Mouse (Mus musculus) CH12.LX (cell line): ENCODE results near the gene Fzd10. TPM values are rescaled to one million over a fixed set of nuclear protein-coding genes. Genes with fewer than 3 reads are reported as not detected.

Experiments
- DNase-seq: peaks from one replicate; pipeline ENCODE4 v3.0.0-alpha.2; 2013; ENCODE audit errors: extremely low read depth
- H3K27ac ChIP-seq: 2 replicates; pipeline ENCODE4 v1.5.1; 2012; ENCODE audit warnings: low read depth, mild to moderate bottlenecking, control low read depth, moderate library complexity; ENCODE audit not compliant: insufficient read depth
- H3K27me3 ChIP-seq: replicated peaks from 2 replicates; pipeline ENCODE3; 2012; ENCODE audit warnings: inconsistent platforms
- H3K36me3 ChIP-seq, 2 experiments: replicated peaks in 1 of 2; 2 replicates each; pipeline versions ENCODE3 to v1.6.1; 2012; ENCODE audit warnings: inconsistent platforms in 1 of 2, low read length in 1 of 2, mild to moderate bottlenecking in 1 of 2, mixed read lengths in 1 of 2, moderate library complexity in 1 of 2; ENCODE audit not compliant: control insufficient read depth in 1 of 2, insufficient read depth in 1 of 2
- H3K4me1 ChIP-seq, 2 experiments: 2 replicates each; pipeline ENCODE4 v1.6.1; 2012; ENCODE audit warnings: inconsistent platforms in 1 of 2, moderate library complexity in 1 of 2; ENCODE audit not compliant: insufficient read depth in 2 of 2, control insufficient read depth in 1 of 2
- H3K4me2 ChIP-seq: 2 replicates; pipeline ENCODE4 v1.6.1; 2012; ENCODE audit warnings: low read depth, mild to moderate bottlenecking, control low read depth; ENCODE audit not compliant: poor library complexity, insufficient read depth, severe bottlenecking
- H3K4me3 ChIP-seq, 3 experiments: fragments of 150-350 bp in 1 of 3; sonication (generic) in 1 of 3; replicated peaks in 1 of 3; 2 replicates each; pipeline versions ENCODE3 to v1.5.1; 2011 to 2012; ENCODE audit warnings: low read depth in 2 of 3, low read length in 2 of 3, mild to moderate bottlenecking in 2 of 3, moderate library complexity in 2 of 3, control low read depth in 1 of 3, improper control_type of control experiment in 1 of 3, inconsistent platforms in 1 of 3, mixed read lengths in 1 of 3; ENCODE audit not compliant: poor library complexity in 1 of 3
- H3K79me2 ChIP-seq: replicated peaks from 2 replicates; pipeline ENCODE4 v1.6.1; 2012; ENCODE audit warnings: mild to moderate bottlenecking, moderate library complexity; ENCODE audit not compliant: control insufficient read depth, poor library complexity, insufficient read depth, severe bottlenecking; ENCODE audit errors: extremely low read depth
- H3K9ac ChIP-seq: 2 replicates; pipeline ENCODE4 v1.6.1; 2012; ENCODE audit warnings: low read depth, mild to moderate bottlenecking, control low read depth, moderate library complexity; ENCODE audit not compliant: insufficient read depth
- H3K9me3 ChIP-seq: replicated peaks from 2 replicates; pipeline ENCODE3; 2012; ENCODE audit warnings: low read length, inconsistent platforms, mixed read lengths
- CHD1 ChIP-seq: IDR thresholded peaks from 2 replicates; pipeline ENCODE4 v1.6.1; 2012; ENCODE audit warnings: low read depth, low read length, improper control_type of control experiment, inconsistent platforms
- CTCF ChIP-seq, 2 experiments: IDR thresholded peaks in 1 of 2; conservative IDR thresholded peaks in 1 of 2; 2 replicates each; pipeline ENCODE4 v1.5.1; 2011 to 2012; ENCODE audit warnings: low read depth in 2 of 2, low read length in 2 of 2, improper control_type of control experiment in 1 of 2, inconsistent platforms in 1 of 2, mild to moderate bottlenecking in 1 of 2, moderate library complexity in 1 of 2
- E2F4 ChIP-seq: IDR thresholded peaks from 2 replicates; pipeline ENCODE4 v1.6.1; 2011; ENCODE audit warnings: low read depth, low read length, improper control_type of control experiment; ENCODE audit not compliant: insufficient replicate concordance
- ELF1 ChIP-seq: IDR thresholded peaks from 2 replicates; pipeline ENCODE4 v1.6.1; 2014; ENCODE audit warnings: low read depth, mild to moderate bottlenecking, inconsistent platforms, low read length, improper control_type of control experiment
- ETS1 ChIP-seq: conservative IDR thresholded peaks from 2 replicates; pipeline ENCODE4 v1.6.1; 2012; ENCODE audit warnings: low read depth, mild to moderate bottlenecking, inconsistent platforms, low read length, improper control_type of control experiment, moderate library complexity
- JUND ChIP-seq: conservative IDR thresholded peaks from 2 replicates; pipeline ENCODE4 v1.6.1; 2011; ENCODE audit warnings: low read depth, low read length, improper control_type of control experiment
- MAFK ChIP-seq: IDR thresholded peaks from 2 replicates; pipeline ENCODE4 v1.6.1; 2011; ENCODE audit warnings: low read length, improper control_type of control experiment; ENCODE audit not compliant: insufficient replicate concordance
- MAX ChIP-seq: IDR thresholded peaks from 2 replicates; pipeline ENCODE4 v1.6.1; 2011; ENCODE audit warnings: low read length, improper control_type of control experiment
- MAZ ChIP-seq: IDR thresholded peaks from 2 replicates; pipeline ENCODE4 v1.6.1; 2012; ENCODE audit warnings: low read depth, mild to moderate bottlenecking, inconsistent platforms, low read length, improper control_type of control experiment, moderate library complexity
- MEF2A ChIP-seq: IDR thresholded peaks from 2 replicates; pipeline ENCODE4 v1.6.1; 2014; ENCODE audit warnings: low read depth, mild to moderate bottlenecking, inconsistent platforms, low read length, improper control_type of control experiment, borderline replicate concordance
- MXI1 ChIP-seq: IDR thresholded peaks from 2 replicates; pipeline ENCODE4 v1.6.1; 2011; ENCODE audit warnings: mild to moderate bottlenecking, low read depth, low read length, improper control_type of control experiment
- MYC ChIP-seq: IDR thresholded peaks from 2 replicates; pipeline ENCODE4 v1.6.1; 2011; ENCODE audit warnings: low read depth, mild to moderate bottlenecking, improper control_type of control experiment, low read length
- NELFE ChIP-seq: IDR thresholded peaks from 2 replicates; pipeline ENCODE4 v1.6.1; 2011; ENCODE audit warnings: low read depth, low read length, improper control_type of control experiment
- PAX5 ChIP-seq: IDR thresholded peaks from 2 replicates; pipeline ENCODE4 v1.6.1; 2012; ENCODE audit warnings: low read length, inconsistent platforms, mixed read lengths
- POLR2AphosphoS2 ChIP-seq: IDR thresholded peaks from 2 replicates; pipeline ENCODE4 v1.6.1; 2011; ENCODE audit warnings: low read depth, low read length, improper control_type of control experiment
- RAD21 ChIP-seq: IDR thresholded peaks from 2 replicates; pipeline ENCODE4 v1.6.1; 2011; ENCODE audit warnings: low read depth, mild to moderate bottlenecking, low read length, improper control_type of control experiment, moderate library complexity
- SIN3A ChIP-seq: IDR thresholded peaks from 2 replicates; pipeline ENCODE4 v1.6.1; 2012; ENCODE audit warnings: low read length, improper control_type of control experiment, inconsistent platforms
- SMC3 ChIP-seq: IDR thresholded peaks from 2 replicates; pipeline ENCODE4 v1.6.1; 2011; ENCODE audit warnings: low read depth, low read length, improper control_type of control experiment
- TBP ChIP-seq: conservative IDR thresholded peaks from 2 replicates; pipeline ENCODE4 v1.6.1; 2011; ENCODE audit warnings: low read depth, low read length, improper control_type of control experiment
- TCF12 ChIP-seq: IDR thresholded peaks from 2 replicates; pipeline ENCODE4 v1.6.1; 2014; ENCODE audit warnings: low read depth, mild to moderate bottlenecking, inconsistent platforms, low read length, improper control_type of control experiment
- USF1 ChIP-seq: IDR thresholded peaks from 2 replicates; pipeline ENCODE4 v1.6.1; 2014; ENCODE audit warnings: low read depth, mild to moderate bottlenecking, inconsistent platforms, low read length, improper control_type of control experiment
- ZC3H11A ChIP-seq: IDR thresholded peaks from 2 replicates; pipeline ENCODE4 v1.6.1; 2012; ENCODE audit warnings: low read depth, mild to moderate bottlenecking, inconsistent platforms, low read length, improper control_type of control experiment
- ZKSCAN1 ChIP-seq: IDR thresholded peaks from 2 replicates; pipeline ENCODE4 v1.6.1; 2012; ENCODE audit warnings: low read depth, inconsistent platforms, low read length, improper control_type of control experiment, borderline replicate concordance
- ZMIZ1 ChIP-seq: IDR thresholded peaks from 2 replicates; pipeline ENCODE4 v1.6.1; 2012; ENCODE audit warnings: low read depth, mild to moderate bottlenecking, inconsistent platforms, low read length, improper control_type of control experiment
- dilution Hi-C: fragments of 300-500 bp; cut with MboI; formaldehyde crosslinking; loops from 2 replicates; pipeline ENCODE4 v1.14.3; 2020; ENCODE audit warnings: low sequenced_read_pairs; ENCODE audit not compliant: extremely low pct_unique_long_range_greater_than_20kb, extremely low pct_ligation_motif_present
- in situ Hi-C: fragments of 300-500 bp; cut with MboI; formaldehyde crosslinking; loops from 3 replicates; pipeline ENCODE4 v1.14.3; 2019; ENCODE audit warnings: low sequenced_read_pairs, low pct_ligation_motif_present, low pct_unique_long_range_greater_than_20kb, mixed read lengths
- polyA plus RNA-seq: library from polyadenylated mRNA; unstranded; fragments of >175 nt; gene quantifications from 2 replicates; pipeline ENCODE4 v1.2.1, GENCODE M21; 2012; ENCODE audit warnings: low read depth; ENCODE audit not compliant: insufficient read length
- total RNA-seq, 2 experiments: library from RNA; depleted of rRNA; stranded (reverse); fragments of 300-350 nt in 1 of 2; fragments of >200 nt in 1 of 2; gene quantifications; 2 replicates each; pipeline ENCODE4 v1.2.3; 2012 to 2014

Gene Fzd10
- total RNA-seq (2012; rRNA removed) (not detected in 2 replicates), total RNA-seq (2014; rRNA removed) (not detected in 2 replicates), polyA plus RNA-seq (not detected in 2 replicates)

DNA sequence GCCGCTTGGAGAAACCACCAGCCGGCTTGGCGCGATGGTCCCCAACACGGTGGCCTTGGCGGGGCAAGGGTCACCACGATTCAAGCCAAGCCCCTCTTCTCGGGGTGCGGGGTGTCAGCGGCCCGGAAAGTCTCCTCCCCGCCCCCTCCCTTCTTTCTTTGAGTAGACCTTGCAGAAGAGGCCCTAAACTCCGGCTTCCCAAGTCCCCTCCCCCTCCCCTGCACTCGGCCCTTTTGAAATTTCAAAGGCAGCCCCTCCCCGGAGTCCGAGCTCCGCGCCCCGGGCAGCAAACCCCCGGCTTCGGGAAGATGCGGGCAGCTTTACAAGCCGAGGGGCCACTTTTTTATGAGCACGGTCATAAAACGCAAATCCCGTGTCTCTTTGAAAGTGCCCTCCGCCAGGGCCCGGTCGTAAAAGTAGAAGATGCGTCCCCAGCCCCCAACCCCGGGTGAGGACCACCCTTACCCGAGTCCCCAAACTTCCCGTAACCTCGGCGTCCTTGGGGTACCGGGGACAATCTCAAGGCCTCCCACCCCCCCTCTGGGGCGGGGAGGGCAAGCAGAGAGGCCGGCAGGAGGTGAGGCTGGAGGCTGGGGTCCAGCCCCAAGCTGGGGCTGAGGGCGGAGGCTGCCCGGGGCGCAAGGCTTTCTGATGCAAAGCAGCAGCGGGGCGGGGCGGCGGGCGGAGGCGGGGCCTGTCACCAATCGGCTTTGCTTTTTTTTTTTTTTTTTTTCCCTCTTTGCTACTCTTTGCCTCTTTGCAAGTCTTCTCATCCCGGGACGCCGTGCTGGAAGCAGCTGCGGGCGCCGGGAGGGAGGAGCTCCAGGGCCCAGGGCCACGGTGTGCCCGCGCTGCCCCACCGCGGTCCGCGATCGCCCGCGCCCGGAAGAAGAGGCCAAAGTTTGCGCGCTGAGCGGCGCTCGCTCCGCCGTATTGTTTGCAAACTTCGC, at the start of gene Fzd10:
Gene Fzd10 (plus strand): TSS at position 773 of the 950 bp plus-strand sequence.
- TF ChIP-seq ETS1 (no peak), ZKSCAN1 (no peak), SIN3A (no peak), CTCF (conservative IDR thresholded peaks at IDR 0.05 in 1 of 2, IDR thresholded peaks at IDR 0.05 in 1 of 2; ENCODE audit: low read depth in 2 of 2, low read length in 2 of 2) (no peak), TBP (no peak), E2F4 (no peak), RAD21 (no peak), POLR2AphosphoS2 (no peak), TCF12 (no peak), JUND (no peak), MEF2A (no peak), MYC (no peak)
- dilution Hi-C loops: no loop called here
- Histone ChIP-seq H3K27ac (no peak within 1 kb of the TSS), H3K4me1 (no peaks in the 10 kb centered on the region), H3K79me2 (no peaks in the 10 kb centered on the region), H3K9me3 (peaks cover 78% of the 10 kb centered on the region), H3K36me3 (no peaks in the 10 kb centered on the region), H3K4me2 (no peak within 1 kb of the TSS), H3K4me3 (peak within 1 kb of the TSS in 1 of 3 experiments; percentile 11), H3K27me3 (no peaks in the 10 kb centered on the region), H3K9ac (no peak within 1 kb of the TSS)
- in situ Hi-C loops: no loop called here
- DNase-seq: no peak

DNA sequence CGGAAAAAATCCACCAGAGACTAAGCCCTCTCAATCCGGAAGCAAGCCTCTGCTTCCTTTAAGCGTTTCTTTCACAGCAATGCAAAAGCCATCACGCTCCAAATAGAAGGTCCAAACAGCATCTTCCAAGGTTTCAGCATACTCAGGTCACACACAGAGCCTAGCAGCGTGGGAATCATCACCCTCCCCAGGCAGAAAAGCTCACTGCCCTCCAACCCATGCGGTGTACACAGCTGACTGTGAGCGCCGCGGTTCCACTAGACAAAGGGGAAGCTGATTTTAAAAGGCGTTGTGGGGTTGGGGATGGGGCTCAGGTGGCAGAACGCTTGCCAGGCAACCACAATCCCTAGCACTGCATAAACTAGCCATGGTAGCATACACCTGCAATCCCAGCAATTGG, 49.2 kb upstream of the Fzd10 start:
- no peaks in the 10 kb centered on the region for H3K4me1 ChIP-seq
- no peaks in the 10 kb centered on the region for H3K36me3 ChIP-seq
- TF ChIP-seq MAFK (no peak), ELF1 (no peak), SIN3A (no peak), MXI1 (no peak), CTCF (conservative IDR thresholded peaks at IDR 0.05 in 1 of 2, IDR thresholded peaks at IDR 0.05 in 1 of 2; ENCODE audit: low read depth in 2 of 2, low read length in 2 of 2) (no peak), SMC3 (no peak), USF1 (no peak), TCF12 (no peak), POLR2AphosphoS2 (no peak), MAX (no peak), PAX5 (no peak), ZC3H11A (no peak), ZMIZ1 (no peak), E2F4 (no peak), MAZ (no peak), NELFE (no peak), CHD1 (no peak)
- no peak overlapping the region for H3K4me2 ChIP-seq
- DNase-seq: no peak
- peaks cover 79% of the 10 kb centered on the region for H3K9me3 ChIP-seq
- no peaks in the 10 kb centered on the region for H3K79me2 ChIP-seq
- in situ Hi-C loops: no loop called here
- dilution Hi-C loops: no loop called here
- no peak overlapping the region for H3K9ac ChIP-seq
- no peak overlapping the region for H3K27ac ChIP-seq
- H3K27me3 ChIP-seq: no peaks in the 10 kb centered on the region
- no peak overlapping the region for H3K4me3 ChIP-seq
